Mouse (Mus musculus): ENCODE measurements around the gene Gm7271.

- TF ChIP-seq GATA1 (IDR thresholded peaks at IDR 0.05; ENCODE audit: borderline replicate concordance, low read length) (no peak), FLI1 (IDR thresholded peaks at IDR 0.05; ENCODE audit: low read length) (no peak)
Measured at GRCm38 (mm10) chr5:76437696-76438095, 46.1 kb upstream of the Gm7271 start.
